Mouse (Mus musculus): Measurements from ENCODE around the gene Acot8. TPM values are rescaled to one million over a fixed set of nuclear protein-coding genes. Genes with fewer than 3 reads are reported as not detected.

Acot8 gene
- polyA plus RNA-seq, 1 experiment from 2014 or later = 19.2 TPM

GRCm38 (mm10) chr2:164817703-164818102 lies 13.0 kb upstream of the Acot8 start:
- Histone ChIP-seq H3K9me3 (ENCODE audit: control insufficient read depth, low read length) (no peaks in the 10 kb centered on the region), H3K4me3 (ENCODE audit: low read depth, low read length) (no peak overlapping the region), H3K27me3 (replicated peaks; ENCODE audit: control insufficient read depth, insufficient read depth, low read length) (no peaks in the 10 kb centered on the region), H3K27ac (ENCODE audit: low read depth) (no peak overlapping the region), H3K4me2 (ENCODE audit: low read length) (no peak overlapping the region), H3K9ac (ENCODE audit: low read length) (no peak overlapping the region), H3K4me1 (replicated peaks; ENCODE audit: control insufficient read depth, insufficient read depth, low read length) (peaks cover 7% of the 10 kb centered on the region), H3K36me3 (ENCODE audit: control insufficient read depth, insufficient read depth, low read length) (peaks cover 22% of the 10 kb centered on the region)
- ATAC-seq (replicated peaks; ENCODE audit: low FRiP score, low TSS enrichment, low read depth) (no peak), DNase-seq (ENCODE audit: low spot score) (no peak)
- WGBS = 47% methylated on average over 5 of the region's 5 CpGs

GRCm38 (mm10) chr2:164817206-164817605 lies 12.5 kb upstream of the Acot8 start:
- H3K9me3 ChIP-seq (ENCODE audit: control insufficient read depth, low read length) = no peaks in the 10 kb centered on the region
- H3K4me2 ChIP-seq (ENCODE audit: low read length) = no peak overlapping the region
- no peak overlapping the region for H3K9ac ChIP-seq (ENCODE audit: low read length)
- ATAC-seq (replicated peaks; ENCODE audit: low FRiP score, low TSS enrichment, low read depth) = no peak
- no peaks in the 10 kb centered on the region for H3K27me3 ChIP-seq (replicated peaks; ENCODE audit: control insufficient read depth, insufficient read depth, low read length)
- H3K36me3 ChIP-seq (ENCODE audit: control insufficient read depth, insufficient read depth, low read length) = peaks cover 27% of the 10 kb centered on the region
- peaks cover 5% of the 10 kb centered on the region for H3K4me1 ChIP-seq (replicated peaks; ENCODE audit: control insufficient read depth, insufficient read depth, low read length)
- H3K4me3 ChIP-seq (ENCODE audit: low read depth, low read length) = no peak overlapping the region
- peak overlapping the region; percentile 11; the same call in 1 of the 2 replicates for H3K27ac ChIP-seq (ENCODE audit: low read depth)
- no peak for DNase-seq (ENCODE audit: low spot score)
- WGBS = 75% methylated on average over 6 of the region's 6 CpGs

- ATAC-seq (replicated peaks; ENCODE audit: low FRiP score, low TSS enrichment, low read depth) (no peak), DNase-seq (ENCODE audit: low spot score) (no peak)
- Histone ChIP-seq H3K4me2 (ENCODE audit: low read length) (no peak overlapping the region), H3K27ac (ENCODE audit: low read depth) (no peak overlapping the region), H3K27me3 (replicated peaks; ENCODE audit: control insufficient read depth, insufficient read depth, low read length) (no peaks in the 10 kb centered on the region), H3K4me3 (ENCODE audit: low read depth, low read length) (no peak overlapping the region), H3K36me3 (ENCODE audit: control insufficient read depth, insufficient read depth, low read length) (peaks cover 19% of the 10 kb centered on the region), H3K9me3 (ENCODE audit: control insufficient read depth, low read length) (no peaks in the 10 kb centered on the region), H3K9ac (ENCODE audit: low read length) (no peak overlapping the region), H3K4me1 (replicated peaks; ENCODE audit: control insufficient read depth, insufficient read depth, low read length) (peaks cover 4% of the 10 kb centered on the region; the same call in 1 of the 2 replicates)
- 90% methylated on average over 8 of the region's 8 CpGs for whole genome bisulfite sequencing
Observed at GRCm38 (mm10) chr2:164815821-164816220, 11.1 kb upstream of the Acot8 start.

GRCm38 (mm10) chr2:164815348-164815747 lies 10.7 kb upstream of the Acot8 start:
- WGBS = 88% methylated on average over 5 of the region's 5 CpGs
- Histone ChIP-seq H3K4me3 (ENCODE audit: low read depth, low read length) (no peak overlapping the region), H3K27ac (ENCODE audit: low read depth) (no peak overlapping the region), H3K9ac (ENCODE audit: low read length) (no peak overlapping the region), H3K4me2 (ENCODE audit: low read length) (no peak overlapping the region), H3K9me3 (ENCODE audit: control insufficient read depth, low read length) (no peaks in the 10 kb centered on the region), H3K36me3 (ENCODE audit: control insufficient read depth, insufficient read depth, low read length) (peaks cover 14% of the 10 kb centered on the region), H3K27me3 (replicated peaks; ENCODE audit: control insufficient read depth, insufficient read depth, low read length) (no peaks in the 10 kb centered on the region), H3K4me1 (replicated peaks; ENCODE audit: control insufficient read depth, insufficient read depth, low read length) (peaks cover 4% of the 10 kb centered on the region; the same call in 1 of the 2 replicates)
- ATAC-seq (replicated peaks; ENCODE audit: low FRiP score, low TSS enrichment, low read depth) (no peak), DNase-seq (ENCODE audit: low spot score) (no peak)

GRCm38 (mm10) chr2:164813557-164813956 lies 8.9 kb upstream of the Acot8 start:
- Histone ChIP-seq H3K36me3 (ENCODE audit: control insufficient read depth, insufficient read depth, low read length) (peaks cover 16% of the 10 kb centered on the region; the same call in 1 of the 2 replicates), H3K9ac (ENCODE audit: low read length) (no peak overlapping the region), H3K4me3 (ENCODE audit: low read depth, low read length) (no peak overlapping the region), H3K27ac (ENCODE audit: low read depth) (no peak overlapping the region), H3K4me2 (ENCODE audit: low read length) (no peak overlapping the region), H3K4me1 (replicated peaks; ENCODE audit: control insufficient read depth, insufficient read depth, low read length) (peaks cover 4% of the 10 kb centered on the region; the same call in 1 of the 2 replicates), H3K27me3 (replicated peaks; ENCODE audit: control insufficient read depth, insufficient read depth, low read length) (no peaks in the 10 kb centered on the region), H3K9me3 (ENCODE audit: control insufficient read depth, low read length) (no peaks in the 10 kb centered on the region)
- no peak for DNase-seq (ENCODE audit: low spot score)
- no peak for ATAC-seq (replicated peaks; ENCODE audit: low FRiP score, low TSS enrichment, low read depth)
- 51% methylated on average over 2 of the region's 2 CpGs for WGBS

GRCm38 (mm10) chr2:164806614-164807013 lies 1.9 kb upstream of the Acot8 start:
- DNase-seq (ENCODE audit: low spot score) (no peak), ATAC-seq (replicated peaks; ENCODE audit: low FRiP score, low TSS enrichment, low read depth) (no peak)
- no peak overlapping the region for H3K27ac ChIP-seq (ENCODE audit: low read depth)
- no peak overlapping the region for H3K4me3 ChIP-seq (ENCODE audit: low read depth, low read length)
- no peaks in the 10 kb centered on the region for H3K9me3 ChIP-seq (ENCODE audit: control insufficient read depth, low read length)
- no peak overlapping the region for H3K4me2 ChIP-seq (ENCODE audit: low read length)
- H3K4me1 ChIP-seq (replicated peaks; ENCODE audit: control insufficient read depth, insufficient read depth, low read length) = peaks cover 12% of the 10 kb centered on the region
- 74% methylated on average over 7 of the region's 7 CpGs for WGBS
- no peak overlapping the region for H3K9ac ChIP-seq (ENCODE audit: low read length)
- 0 out of 2 replicates have a peak, but pooled peaks cover 6% of the 10 kb centered on the region for H3K36me3 ChIP-seq (ENCODE audit: control insufficient read depth, insufficient read depth, low read length)
- H3K27me3 ChIP-seq (replicated peaks; ENCODE audit: control insufficient read depth, insufficient read depth, low read length) = no peaks in the 10 kb centered on the region

GRCm38 (mm10) chr2:164805332-164805718 lies 643 bp upstream of the Acot8 start:
- ATAC-seq (replicated peaks; ENCODE audit: low FRiP score, low TSS enrichment, low read depth) (peak; percentile 63), DNase-seq (ENCODE audit: low spot score) (no peak)
- Histone ChIP-seq H3K27ac (ENCODE audit: low read depth) (peak overlapping the region; percentile 81; the same call in 1 of the 2 replicates), H3K36me3 (ENCODE audit: control insufficient read depth, insufficient read depth, low read length) (peaks cover 12% of the 10 kb centered on the region; the same call in 1 of the 2 replicates), H3K9ac (ENCODE audit: low read length) (peak overlapping the region; percentile 82), H3K4me1 (replicated peaks; ENCODE audit: control insufficient read depth, insufficient read depth, low read length) (peaks cover 12% of the 10 kb centered on the region), H3K4me3 (ENCODE audit: low read depth, low read length) (peak overlapping the region; percentile 91), H3K4me2 (ENCODE audit: low read length) (peak overlapping the region; percentile 97), H3K9me3 (ENCODE audit: control insufficient read depth, low read length) (no peaks in the 10 kb centered on the region), H3K27me3 (replicated peaks; ENCODE audit: control insufficient read depth, insufficient read depth, low read length) (no peaks in the 10 kb centered on the region)
- WGBS = 2% methylated on average over 21 of the region's 21 CpGs

GRCm38 (mm10) chr2:164803921-164804313 lies 765 bp downstream of the Acot8 start:
- DNase-seq (ENCODE audit: low spot score) (no peak), ATAC-seq (replicated peaks; ENCODE audit: low FRiP score, low TSS enrichment, low read depth) (no peak)
- Histone ChIP-seq H3K36me3 (ENCODE audit: control insufficient read depth, insufficient read depth, low read length) (peaks cover 19% of the 10 kb centered on the region), H3K27ac (ENCODE audit: low read depth) (peak overlapping the region; percentile 49; the same call in 1 of the 2 replicates), H3K9me3 (ENCODE audit: control insufficient read depth, low read length) (no peaks in the 10 kb centered on the region), H3K9ac (ENCODE audit: low read length) (peak overlapping the region; percentile 72), H3K4me3 (ENCODE audit: low read depth, low read length) (peak overlapping the region; percentile 91), H3K27me3 (replicated peaks; ENCODE audit: control insufficient read depth, insufficient read depth, low read length) (no peaks in the 10 kb centered on the region), H3K4me1 (replicated peaks; ENCODE audit: control insufficient read depth, insufficient read depth, low read length) (peaks cover 12% of the 10 kb centered on the region), H3K4me2 (ENCODE audit: low read length) (peak overlapping the region; percentile 62)
- 67% methylated on average over 1 of the region's 1 CpGs for WGBS

- peaks cover 15% of the 10 kb centered on the region for H3K36me3 ChIP-seq (ENCODE audit: control insufficient read depth, insufficient read depth, low read length)
- 89% methylated on average over 16 of the region's 16 CpGs for WGBS
- no peak overlapping the region for H3K27ac ChIP-seq (ENCODE audit: low read depth)
- ATAC-seq (replicated peaks; ENCODE audit: low FRiP score, low TSS enrichment, low read depth) (no peak), DNase-seq (ENCODE audit: low spot score) (no peak)
- no peaks in the 10 kb centered on the region for H3K9me3 ChIP-seq (ENCODE audit: control insufficient read depth, low read length)
- peak overlapping the region; percentile 62 for H3K4me2 ChIP-seq (ENCODE audit: low read length)
- 0 out of 2 replicates have a peak overlapping the region, but pooled peaks have one; percentile 91 for H3K4me3 ChIP-seq (ENCODE audit: low read depth, low read length)
- H3K9ac ChIP-seq (ENCODE audit: low read length) = no peak overlapping the region; the same call in 1 of the 2 replicates
- no peaks in the 10 kb centered on the region for H3K27me3 ChIP-seq (replicated peaks; ENCODE audit: control insufficient read depth, insufficient read depth, low read length)
- H3K4me1 ChIP-seq (replicated peaks; ENCODE audit: control insufficient read depth, insufficient read depth, low read length) = peaks cover 12% of the 10 kb centered on the region
Observed at GRCm38 (mm10) chr2:164803201-164803920, 1.3 kb downstream of the Acot8 start.
